Mouse (Mus musculus): ENCODE data around the gene Tcf7l2.
A peak's percentile ranks its signal among the peaks of the same experiment; 100 is the strongest.

Tcf7l2 gene

GRCm38 (mm10) chr19:55732994-55733393, 8.6 kb upstream of the Tcf7l2 start:
- no peak for DNase-seq

- DNase-seq = no peak
Measured at GRCm38 (mm10) chr19:55736016-55736415, 5.6 kb upstream of the Tcf7l2 start.

GRCm38 (mm10) chr19:55739713-55740112, 1.9 kb upstream of the Tcf7l2 start:
- DNase-seq = no peak

- DNase-seq = no peak
Measured at GRCm38 (mm10) chr19:55740753-55741438, 724 bp upstream of the Tcf7l2 start.

GRCm38 (mm10) chr19:55742386-55743000, 873 bp downstream of the Tcf7l2 start:
- peak; percentile 31 to 39 for DNase-seq

DNA sequence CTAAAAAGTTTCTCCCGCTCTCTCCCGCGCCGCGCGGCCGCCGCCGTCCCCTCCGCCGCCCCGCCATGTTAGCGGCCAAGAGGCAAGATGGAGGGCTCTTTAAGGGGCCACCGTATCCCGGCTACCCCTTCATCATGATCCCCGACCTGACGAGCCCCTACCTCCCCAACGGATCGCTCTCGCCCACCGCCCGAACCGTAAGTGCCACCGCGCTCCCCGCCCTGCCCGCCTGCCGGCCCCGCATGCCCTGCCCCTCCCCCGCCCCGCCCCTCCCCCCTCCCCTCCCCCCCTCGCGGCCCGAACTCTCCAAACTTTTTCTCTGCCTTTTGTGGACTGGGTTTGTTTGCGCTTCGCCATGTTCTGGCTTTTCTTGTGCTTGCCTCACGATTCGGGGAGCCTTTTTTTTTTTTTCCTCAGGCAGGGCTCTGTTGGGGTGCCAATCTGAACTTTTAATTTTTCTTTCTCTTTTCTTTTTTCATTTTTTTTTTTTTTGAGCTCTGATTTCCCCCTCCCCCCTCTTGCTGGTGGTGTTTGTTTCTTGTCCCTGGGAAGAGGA, 1.5 kb downstream of the Tcf7l2 start:
- peak; percentile 15 to 23 for DNase-seq

DNA sequence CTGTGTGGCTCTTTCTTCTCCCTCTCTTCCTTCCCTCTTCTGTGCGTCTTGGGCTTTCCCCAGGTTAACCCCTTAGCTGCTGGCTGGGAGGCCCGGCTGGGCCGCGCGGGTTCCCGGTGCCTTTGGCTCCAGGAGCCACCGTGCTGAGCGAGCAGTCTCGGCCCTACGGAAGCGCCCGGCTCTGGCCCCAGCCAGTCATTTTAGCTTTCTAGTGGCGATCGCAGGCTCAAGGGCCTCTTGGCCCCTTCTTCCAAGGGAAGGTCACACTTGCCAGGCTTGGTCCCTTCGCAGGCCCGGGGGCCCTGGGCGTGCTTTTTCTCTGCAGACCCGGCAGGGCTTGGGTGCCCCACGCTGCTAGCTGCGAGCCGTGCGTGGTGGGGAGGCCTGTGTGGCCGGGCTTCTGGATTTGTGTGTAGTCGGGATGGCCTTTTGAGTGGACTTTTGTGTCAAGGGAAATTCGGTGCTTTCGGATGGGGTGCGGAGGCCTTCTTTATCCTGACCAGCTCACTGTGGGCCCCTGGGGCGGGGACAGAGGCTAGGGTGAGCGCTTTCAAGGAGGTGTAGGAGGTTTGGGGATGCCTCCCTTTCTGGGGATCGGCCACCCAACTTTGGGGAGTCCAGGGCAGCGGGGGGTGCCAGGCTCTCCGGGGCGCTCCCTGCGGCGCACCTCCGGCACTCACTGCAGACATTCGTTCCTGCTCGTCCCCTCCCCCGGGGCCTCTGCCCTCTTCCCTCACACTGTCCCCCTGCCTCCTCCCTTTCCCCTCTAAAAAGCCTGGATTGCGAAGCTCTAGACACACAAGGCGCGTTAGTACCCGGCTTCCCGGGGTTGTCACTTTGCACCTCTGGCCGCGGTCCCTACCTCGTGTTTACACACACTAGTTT, 2.2 kb downstream of the Tcf7l2 start:
- DNase-seq = peak; percentile 47 to 53

GRCm38 (mm10) chr19:55744576-55745191, 3.1 kb downstream of the Tcf7l2 start:
- DNase-seq = peak in 1 of 2 experiments; percentile 20

GRCm38 (mm10) chr19:55745192-55745578, 3.6 kb downstream of the Tcf7l2 start:
- peak in 1 of 2 experiments; percentile 8 for DNase-seq

DNA sequence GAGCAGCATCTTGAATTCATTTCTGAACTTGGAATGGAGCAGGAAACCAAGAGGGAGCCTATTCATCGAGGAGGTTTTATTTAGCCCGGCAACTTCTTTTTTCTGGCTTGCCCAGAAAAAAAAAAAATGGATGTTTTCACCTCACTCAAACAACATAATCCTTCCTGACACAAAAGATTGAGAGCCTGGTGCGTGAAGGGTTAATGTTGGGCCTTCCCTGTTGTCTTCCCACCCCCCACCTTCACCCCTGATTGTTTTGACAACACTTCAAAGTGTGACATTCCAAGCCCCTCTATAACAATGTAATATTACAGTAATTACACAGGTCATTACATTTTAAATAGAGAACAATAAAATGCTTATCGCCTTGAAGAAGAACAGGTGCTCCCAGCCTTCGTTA, 4.6 kb downstream of the Tcf7l2 start:
- no peak for DNase-seq

GRCm38 (mm10) chr19:55747237-55747925, 5.8 kb downstream of the Tcf7l2 start:
- no peak for DNase-seq

- DNase-seq = no peak
Measured at GRCm38 (mm10) chr19:55747926-55748291, 6.3 kb downstream of the Tcf7l2 start.

- DNase-seq = no peak
Measured at GRCm38 (mm10) chr19:55748801-55749200, 7.2 kb downstream of the Tcf7l2 start.

DNA sequence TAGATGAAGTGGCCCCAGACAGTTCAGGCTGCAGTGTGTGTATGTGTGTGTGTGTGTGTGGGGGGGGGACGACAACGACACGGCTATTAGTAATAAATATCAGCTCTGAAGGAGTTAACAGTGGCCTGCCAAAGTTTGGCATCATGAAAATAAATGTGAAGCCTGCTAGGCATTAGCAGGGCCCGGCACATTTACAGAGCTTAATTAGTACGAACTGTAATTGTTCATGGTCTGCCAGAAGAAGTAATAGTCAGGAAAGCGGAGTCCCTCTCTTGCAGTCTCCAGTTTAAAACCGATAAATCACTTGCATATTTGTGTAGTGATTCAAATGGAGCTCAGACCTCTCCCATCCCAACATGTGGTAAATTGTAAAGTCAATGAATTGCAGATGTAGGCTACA, 7.9 kb downstream of the Tcf7l2 start:
- DNase-seq = no peak

GRCm38 (mm10) chr19:55750048-55750447, 8.4 kb downstream of the Tcf7l2 start:
- DNase-seq = no peak

DNA sequence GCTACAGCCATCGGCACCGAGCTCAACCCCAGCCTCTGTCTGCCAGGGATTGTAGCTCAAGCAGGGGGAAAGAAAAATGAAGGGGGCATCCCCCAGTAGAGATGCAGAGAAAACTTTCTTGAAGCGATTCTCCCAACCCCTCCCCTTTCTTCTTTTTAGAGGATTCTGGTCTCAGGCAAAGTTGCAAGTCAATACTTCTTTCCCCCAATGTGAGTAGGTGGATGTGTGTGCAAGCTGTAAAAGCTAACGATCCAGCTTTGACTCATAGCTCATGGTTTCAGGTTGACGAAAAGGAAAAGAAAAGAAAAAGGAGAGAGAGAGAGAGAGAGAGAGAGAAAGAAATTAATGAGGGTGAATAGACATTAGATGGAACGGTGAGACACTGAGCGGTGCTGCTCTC, 8.8 kb downstream of the Tcf7l2 start:
- DNase-seq = no peak

GRCm38 (mm10) chr19:55752861-55753260, 11.2 kb downstream of the Tcf7l2 start:
- no peak for DNase-seq

GRCm38 (mm10) chr19:55754303-55754702, 12.7 kb downstream of the Tcf7l2 start:
- DNase-seq = no peak

- no peak for DNase-seq
Measured at GRCm38 (mm10) chr19:55755462-55755861, 13.8 kb downstream of the Tcf7l2 start.

- DNase-seq = no peak
Measured at GRCm38 (mm10) chr19:55756707-55757106, 15.1 kb downstream of the Tcf7l2 start.

- no peak for DNase-seq
Measured at GRCm38 (mm10) chr19:55757403-55757802, 15.8 kb downstream of the Tcf7l2 start.

- DNase-seq = no peak
Measured at GRCm38 (mm10) chr19:55758158-55758557, 16.5 kb downstream of the Tcf7l2 start.

Data from cerebellum, postnatal 14 days (tissue).